In genomic region chr12:56612761-56613437, GRCm38 (mm10) we compare ENCODE assay signal across 11 mouse cellular contexts. TPM values are rescaled to one million over a fixed set of nuclear protein-coding genes. Genes with fewer than 3 reads are reported as not detected.
DNase-seq lines count a peak whose midpoint lies in the region; ATAC-seq and TF ChIP-seq lines count a peak whose summit lies in the region.
"Had no signal": no experiment of that assay in that cellular context is flagged by ENCODE, and none has a peak within 500 bp of the region (broad histone marks: within the 10 kb centered on the region; RNA-seq: fewer than 3 reads in every experiment).

TSS of gene Nkx2-9 (minus strand) at chr12:56613284.

- peak within 1 kb of the TSS; percentile 12 for H3K9ac ChIP-seq in ES-Bruce4 (ENCODE audit: low read depth, poor library complexity, severe bottlenecking)
- H3K9ac ChIP-seq in hindbrain, embryonic 11.5 days (ENCODE audit: low read depth, low read length): no peak within 1 kb of the TSS
- H3K9ac ChIP-seq in midbrain, embryonic 11.5 days (ENCODE audit: low read length): peak within 1 kb of the TSS; percentile 39; the same call in 1 of the 2 replicates

- peaks cover 20% of the 10 kb centered on the region for H3K27me3 ChIP-seq in ES-Bruce4 (ENCODE audit: control insufficient read depth, insufficient read depth, low read length, poor library complexity, severe bottlenecking)
- peaks cover 91% of the 10 kb centered on the region for H3K27me3 ChIP-seq in hindbrain, embryonic 11.5 days (ENCODE audit: control insufficient read depth, insufficient read depth, low read length)
- H3K27me3 ChIP-seq in midbrain, embryonic 11.5 days (ENCODE audit: control insufficient read depth, insufficient read depth, low read length): peaks cover 91% of the 10 kb centered on the region

- TF ChIP-seq EP300 in ES-Bruce4 (IDR thresholded peaks at IDR 0.05; ENCODE audit: insufficient read depth, low read depth, low read length): no peak

- no peaks in the 10 kb centered on the region for H3K4me1 ChIP-seq in ES-Bruce4 (ENCODE audit: control insufficient read depth, insufficient read depth, low read length)
- no peaks in the 10 kb centered on the region for H3K4me1 ChIP-seq in hindbrain, embryonic 11.5 days (replicated peaks; ENCODE audit: control insufficient read depth, insufficient read depth, low read length)
- peaks cover 9% of the 10 kb centered on the region for H3K4me1 ChIP-seq in midbrain, embryonic 11.5 days (ENCODE audit: control insufficient read depth, insufficient read depth, low read length)

- peak within 1 kb of the TSS; percentile 46 for H3K4me3 ChIP-seq in ES-Bruce4 (ENCODE audit: low read depth, low read length)
- H3K4me3 ChIP-seq in hindbrain, embryonic 11.5 days (ENCODE audit: low read depth, low read length): 0 out of 2 replicates have a peak within 1 kb of the TSS, but pooled peaks have one; percentile 16
- peak within 1 kb of the TSS; percentile 30 for H3K4me3 ChIP-seq in midbrain, embryonic 11.5 days (ENCODE audit: low read depth, low read length)
- H3K4me3 ChIP-seq: erythroblast, embryonic 14.5 days had no signal

- H3K9me3 ChIP-seq in ES-Bruce4 (replicated peaks; ENCODE audit: control insufficient read depth, insufficient read depth, low read length, poor library complexity, severe bottlenecking): no peaks in the 10 kb centered on the region
- no peaks in the 10 kb centered on the region for H3K9me3 ChIP-seq in hindbrain, embryonic 11.5 days (ENCODE audit: control insufficient read depth, low read length)
- H3K9me3 ChIP-seq in midbrain, embryonic 11.5 days (ENCODE audit: control insufficient read depth, low read length): no peaks in the 10 kb centered on the region

- peak; percentile 40 for DNase-seq in embryo, embryonic 9.5 days (ENCODE audit: extremely low spot score)
- no peak for DNase-seq in embryo, embryonic 10 days (ENCODE audit: low spot score)
- DNase-seq in hindbrain, embryonic 11.5 days (ENCODE audit: low spot score): no peak
- DNase-seq in midbrain, embryonic 11.5 days (ENCODE audit: low spot score, missing footprints): peak; percentile 93
- DNase-seq in ovary, postnatal 14 days (ENCODE audit: low spot score): no peak
- DNase-seq in thymus, postnatal 0 days (ENCODE audit: low spot score): no peak
- DNase-seq: thymus, adult 18-20 months had no signal

- peak within 1 kb of the TSS; percentile 28 for H3K4me2 ChIP-seq in hindbrain, embryonic 11.5 days (replicated peaks; ENCODE audit: low read depth, low read length)
- peak within 1 kb of the TSS; percentile 33 for H3K4me2 ChIP-seq in midbrain, embryonic 11.5 days

- under 1% methylated on average over 40 of the region's 40 CpGs for WGBS in hindbrain, embryonic 11.5 days
- WGBS in midbrain, embryonic 11.5 days: under 1% methylated on average over 40 of the region's 40 CpGs

- no peak within 1 kb of the TSS for H3K27ac ChIP-seq in ES-Bruce4 (ENCODE audit: insufficient read depth, low read length)
- no peak within 1 kb of the TSS for H3K27ac ChIP-seq in hindbrain, embryonic 11.5 days (ENCODE audit: low read depth, low read length)
- no peak within 1 kb of the TSS for H3K27ac ChIP-seq in midbrain, embryonic 11.5 days (ENCODE audit: low read depth, low read length)

- no peak for ATAC-seq in hindbrain, embryonic 11.5 days (ENCODE audit: low FRiP score)
- ATAC-seq in midbrain, embryonic 11.5 days (ENCODE audit: low FRiP score): no peak
- ATAC-seq in granulocyte monocyte progenitor cell, adult 5-6 weeks (replicated peaks; ENCODE audit: poor library complexity, severe bottlenecking): no peak

- TF ChIP-seq CTCF in ES-Bruce4 (IDR thresholded peaks at IDR 0.05; ENCODE audit: low read depth, low read length): no peak

- TF ChIP-seq POLR2A in ES-Bruce4 (IDR thresholded peaks at IDR 0.05; ENCODE audit: insufficient read depth, low read length): no peak

- no peaks in the 10 kb centered on the region for H3K36me3 ChIP-seq in ES-Bruce4 (ENCODE audit: control insufficient read depth, insufficient read depth, low read length, poor library complexity, severe bottlenecking)
- H3K36me3 ChIP-seq in hindbrain, embryonic 11.5 days (ENCODE audit: control insufficient read depth, insufficient read depth, low read length): no peaks in the 10 kb centered on the region
- H3K36me3 ChIP-seq in midbrain, embryonic 11.5 days (ENCODE audit: control insufficient read depth, insufficient read depth, low read length): no peaks in the 10 kb centered on the region

RNA-seq across cellular contexts. Expression of gene Nkx2-9, which starts in this region (rescaled TPM):
- 1.2 and 1.9 TPM in 2 replicates for polyA plus RNA-seq in ES-Bruce4 (2011; ENCODE audit: insufficient read depth, insufficient read length, low read depth, missing spikeins)
- polyA plus RNA-seq in hindbrain, embryonic 11.5 days (2014; fragmentation: Nextera tagmentation; extraction: Ambion mirVana): 1.0 and 1.7 TPM in 2 replicates
- polyA plus RNA-seq in midbrain, embryonic 11.5 days (2014; fragmentation: Nextera tagmentation; extraction: Ambion mirVana): 8.5 and 8.8 TPM in 2 replicates
- total RNA-seq in granulocyte monocyte progenitor cell, adult 5-6 weeks (2014; fragmentation: Nextera tagmentation): not detected in 2 replicates
- total RNA-seq in granulocyte monocyte progenitor cell, adult 5-6 weeks (2017): not detected in 2 replicates
- polyA plus RNA-seq in thymus, postnatal 0 days (2015; fragmentation: Nextera tagmentation; extraction: Ambion mirVana): not detected in 2 replicates
- polyA plus RNA-seq: erythroblast, embryonic 14.5 days; large intestine, adult 2 months had no signal

Comparison
In these comparisons a context has a peak if more than half of its experiments do, and no peak if none do; other contexts are left out.
1. DNase-seq: peak in embryo, embryonic 9.5 days (single experiment) and midbrain, embryonic 11.5 days (single experiment); none in embryo, embryonic 10 days (single experiment), hindbrain, embryonic 11.5 days (single experiment), ovary, postnatal 14 days (single experiment) and thymus, postnatal 0 days (single experiment).
2. Peak in every context shown above with its lines, with median percentiles within 50 percentile points of each other: H3K4me3 ChIP-seq.